Mouse (Mus musculus) adrenal gland (tissue): ENCODE results near the gene Fars2.

Experiments used
- intact Hi-C: fragments of 180-260 bp; cut with DNase I; formaldehyde crosslinking; loops from one replicate; pipeline ENCODE4 v1.15.1; 2025

Fars2 gene

GRCm38 (mm10) chr13:36214056-36214455 lies 96.8 kb downstream of the Fars2 start:
- intact Hi-C loops: no loop called here

- intact Hi-C loops: no loop called here
These were observed 98.8 kb downstream of the Fars2 start for GRCm38 (mm10) chr13:36216005-36216404.

- intact Hi-C loops: no loop called here
These were observed 101.1 kb downstream of the Fars2 start for GRCm38 (mm10) chr13:36218347-36218746.

GRCm38 (mm10) chr13:36219506-36219905 lies 102.3 kb downstream of the Fars2 start:
- intact Hi-C loops: no loop called here

- intact Hi-C loops: no loop called here
These were observed 104.7 kb downstream of the Fars2 start for GRCm38 (mm10) chr13:36221897-36222296.

- intact Hi-C loops: no loop called here
These were observed 105.5 kb downstream of the Fars2 start for GRCm38 (mm10) chr13:36222721-36223120.

GRCm38 (mm10) chr13:36224431-36224830 lies 107.2 kb downstream of the Fars2 start:
- intact Hi-C loops: no loop called here

- intact Hi-C loops: no loop called here
These were observed 125.0 kb downstream of the Fars2 start for GRCm38 (mm10) chr13:36242261-36242660.

- intact Hi-C loops: no loop called here
These were observed 136.7 kb downstream of the Fars2 start for GRCm38 (mm10) chr13:36253936-36254335.

- intact Hi-C loops: no loop called here
These were observed 140.0 kb downstream of the Fars2 start for GRCm38 (mm10) chr13:36257213-36257612.

GRCm38 (mm10) chr13:36259754-36260153 lies 142.5 kb downstream of the Fars2 start:
- intact Hi-C loops: no loop called here

- intact Hi-C loops: no loop called here
These were observed 144.1 kb downstream of the Fars2 start for GRCm38 (mm10) chr13:36261299-36261698.

GRCm38 (mm10) chr13:36263240-36264095 lies 146.3 kb downstream of the Fars2 start:
- intact Hi-C loops: no loop called here

GRCm38 (mm10) chr13:36264391-36264790 lies 147.2 kb downstream of the Fars2 start:
- intact Hi-C loops: no loop called here

GRCm38 (mm10) chr13:36265342-36265744 lies 148.1 kb downstream of the Fars2 start:
- intact Hi-C loops: no loop called here

- intact Hi-C loops: no loop called here
These were observed 150.2 kb downstream of the Fars2 start for GRCm38 (mm10) chr13:36267399-36267798.

- intact Hi-C loops: no loop called here
These were observed 153.7 kb downstream of the Fars2 start for GRCm38 (mm10) chr13:36270867-36271266.

GRCm38 (mm10) chr13:36273497-36273896 lies 156.3 kb downstream of the Fars2 start:
- intact Hi-C loops: no loop called here

GRCm38 (mm10) chr13:36276194-36276593 lies 159.0 kb downstream of the Fars2 start:
- intact Hi-C loops: no loop called here

- intact Hi-C loops: loop anchor here (2.0 to 5.0 kb wide), 2 partner anchors 265 to 1031 kb away; no protein-coding TSS in a partner anchor
These were observed 164.8 kb downstream of the Fars2 start for GRCm38 (mm10) chr13:36282018-36282417.

GRCm38 (mm10) chr13:36282785-36283544 lies 165.8 kb downstream of the Fars2 start:
- intact Hi-C loops: loop anchor here (2.0 to 5.0 kb wide), 2 partner anchors 266 to 1030 kb away; no protein-coding TSS in a partner anchor

GRCm38 (mm10) chr13:36283545-36284067 lies 166.4 kb downstream of the Fars2 start:
- intact Hi-C loops: loop anchor here (2.0 to 5.0 kb wide), 2 partner anchors 266 to 1029 kb away; no protein-coding TSS in a partner anchor
